Mouse (Mus musculus) CH12.LX (cell line): ENCODE data around the gene Prickle4.

Experiments
- CTCF ChIP-seq, 2 experiments: IDR thresholded peaks in 1 of 2; conservative IDR thresholded peaks in 1 of 2; 2 replicates each; pipeline ENCODE4 v1.5.1; 2011 to 2012; ENCODE audit warnings: low read depth in 2 of 2, low read length in 2 of 2, improper control_type of control experiment in 1 of 2, inconsistent platforms in 1 of 2, mild to moderate bottlenecking in 1 of 2, moderate library complexity in 1 of 2
- EP300 ChIP-seq: IDR thresholded peaks from 2 replicates; pipeline ENCODE4 v1.6.1; 2011; ENCODE audit warnings: low read length, improper control_type of control experiment
- POLR2A ChIP-seq: IDR thresholded peaks from 2 replicates; pipeline ENCODE4 v1.6.1; 2011; ENCODE audit warnings: low read depth, mild to moderate bottlenecking, improper control_type of control experiment, low read length
- POLR2AphosphoS2 ChIP-seq: IDR thresholded peaks from 2 replicates; pipeline ENCODE4 v1.6.1; 2011; ENCODE audit warnings: low read depth, low read length, improper control_type of control experiment
- TCF12 ChIP-seq: IDR thresholded peaks from 2 replicates; pipeline ENCODE4 v1.6.1; 2014; ENCODE audit warnings: low read depth, mild to moderate bottlenecking, inconsistent platforms, low read length, improper control_type of control experiment
- UBTF ChIP-seq: IDR thresholded peaks from 2 replicates; pipeline ENCODE4 v1.6.1; 2012; ENCODE audit warnings: low read depth, mild to moderate bottlenecking, inconsistent platforms, low read length, improper control_type of control experiment, moderate library complexity
- ZKSCAN1 ChIP-seq: IDR thresholded peaks from 2 replicates; pipeline ENCODE4 v1.6.1; 2012; ENCODE audit warnings: low read depth, inconsistent platforms, low read length, improper control_type of control experiment, borderline replicate concordance
- ZMIZ1 ChIP-seq: IDR thresholded peaks from 2 replicates; pipeline ENCODE4 v1.6.1; 2012; ENCODE audit warnings: low read depth, mild to moderate bottlenecking, inconsistent platforms, low read length, improper control_type of control experiment

- TF ChIP-seq CTCF (conservative IDR thresholded peaks at IDR 0.05 in 1 of 2, IDR thresholded peaks at IDR 0.05 in 1 of 2; ENCODE audit: low read depth in 2 of 2, low read length in 2 of 2) (no peak), POLR2A (no peak), TCF12 (no peak), EP300 (no peak), ZMIZ1 (no peak), ZKSCAN1 (no peak), UBTF (no peak), POLR2AphosphoS2 (no peak)
Observed at GRCm38 (mm10) chr17:47698156-47698555, 3.6 kb upstream of the Prickle4 start.
